Mouse (Mus musculus): ENCODE data around the gene Mllt10. TPM values are rescaled to one million over a fixed set of nuclear protein-coding genes. Genes with fewer than 3 reads are reported as not detected.

Gene Mllt10
- 40.7 and 44.5 TPM in 2 replicates for polyA plus RNA-seq (2015; fragmentation: Nextera tagmentation; extraction: Ambion mirVana)

GRCm38 (mm10) chr2:18055016-18055928, at the start of gene Mllt10:
Gene Mllt10, plus strand, starts transcription at chr2:18055237.
- peak within 1 kb of the TSS; percentile 100 for H3K27ac ChIP-seq (ENCODE audit: low read length)
- no peak for ATAC-seq (replicated peaks; ENCODE audit: extremely low read depth, insufficient read depth, low FRiP score)
- no peaks in the 10 kb centered on the region for H3K9me3 ChIP-seq (replicated peaks; ENCODE audit: control insufficient read depth, low read length)
- H3K27me3 ChIP-seq (ENCODE audit: control insufficient read depth, insufficient read depth, low read length): no peaks in the 10 kb centered on the region
- no peaks in the 10 kb centered on the region for H3K36me3 ChIP-seq (ENCODE audit: control insufficient read depth, insufficient read depth)
- H3K4me1 ChIP-seq (ENCODE audit: control insufficient read depth, insufficient read depth, low read length): peaks cover 17% of the 10 kb centered on the region
- H3K9ac ChIP-seq (ENCODE audit: low read length): peak within 1 kb of the TSS; percentile 95
- peak within 1 kb of the TSS; percentile 73 for H3K4me3 ChIP-seq (ENCODE audit: low read length)
- H3K4me2 ChIP-seq (ENCODE audit: low read depth, low read length): peak within 1 kb of the TSS; percentile 89
- 3% methylated on average over 20 of the region's 20 CpGs for WGBS

GRCm38 (mm10) chr2:18011226-18011625, 43.8 kb upstream of the Mllt10 start:
- 79% methylated on average over 6 of the region's 6 CpGs for WGBS
- H3K27ac ChIP-seq (ENCODE audit: low read length): no peak overlapping the region
- no peaks in the 10 kb centered on the region for H3K36me3 ChIP-seq (ENCODE audit: control insufficient read depth, insufficient read depth)
- no peak overlapping the region for H3K4me3 ChIP-seq (ENCODE audit: low read length)
- H3K4me2 ChIP-seq (ENCODE audit: low read depth, low read length): no peak overlapping the region
- no peaks in the 10 kb centered on the region for H3K27me3 ChIP-seq (ENCODE audit: control insufficient read depth, insufficient read depth, low read length)
- H3K9ac ChIP-seq (ENCODE audit: low read length): no peak overlapping the region
- H3K9me3 ChIP-seq (replicated peaks; ENCODE audit: control insufficient read depth, low read length): no peaks in the 10 kb centered on the region
- no peak for ATAC-seq (replicated peaks; ENCODE audit: extremely low read depth, insufficient read depth, low FRiP score)
- no peaks in the 10 kb centered on the region for H3K4me1 ChIP-seq (ENCODE audit: control insufficient read depth, insufficient read depth, low read length)

- Histone ChIP-seq H3K9ac (ENCODE audit: low read length) (no peak overlapping the region), H3K4me3 (ENCODE audit: low read length) (no peak overlapping the region), H3K9me3 (replicated peaks; ENCODE audit: control insufficient read depth, low read length) (no peaks in the 10 kb centered on the region; the same call in 1 of the 2 replicates), H3K27ac (ENCODE audit: low read length) (no peak overlapping the region), H3K27me3 (ENCODE audit: control insufficient read depth, insufficient read depth, low read length) (no peaks in the 10 kb centered on the region), H3K4me2 (ENCODE audit: low read depth, low read length) (no peak overlapping the region), H3K36me3 (ENCODE audit: control insufficient read depth, insufficient read depth) (no peaks in the 10 kb centered on the region), H3K4me1 (ENCODE audit: control insufficient read depth, insufficient read depth, low read length) (no peaks in the 10 kb centered on the region)
- WGBS: 65% methylated on average over 3 of the region's 3 CpGs
- ATAC-seq (replicated peaks; ENCODE audit: extremely low read depth, insufficient read depth, low FRiP score): no peak
Measured at GRCm38 (mm10) chr2:18012866-18013265, 42.2 kb upstream of the Mllt10 start.

GRCm38 (mm10) chr2:18015581-18015980, 39.5 kb upstream of the Mllt10 start:
- H3K4me1 ChIP-seq (ENCODE audit: control insufficient read depth, insufficient read depth, low read length): no peaks in the 10 kb centered on the region
- H3K27ac ChIP-seq (ENCODE audit: low read length): no peak overlapping the region
- no peak overlapping the region for H3K9ac ChIP-seq (ENCODE audit: low read length)
- no peak for ATAC-seq (replicated peaks; ENCODE audit: extremely low read depth, insufficient read depth, low FRiP score)
- H3K27me3 ChIP-seq (ENCODE audit: control insufficient read depth, insufficient read depth, low read length): no peaks in the 10 kb centered on the region
- 55% methylated on average over 3 of the region's 3 CpGs for WGBS
- no peaks in the 10 kb centered on the region for H3K36me3 ChIP-seq (ENCODE audit: control insufficient read depth, insufficient read depth)
- H3K4me3 ChIP-seq (ENCODE audit: low read length): no peak overlapping the region
- no peak overlapping the region for H3K4me2 ChIP-seq (ENCODE audit: low read depth, low read length)
- H3K9me3 ChIP-seq (replicated peaks; ENCODE audit: control insufficient read depth, low read length): no peaks in the 10 kb centered on the region; the same call in 1 of the 2 replicates

GRCm38 (mm10) chr2:18016639-18017038, 38.4 kb upstream of the Mllt10 start:
- Histone ChIP-seq H3K9me3 (replicated peaks; ENCODE audit: control insufficient read depth, low read length) (no peaks in the 10 kb centered on the region; the same call in 1 of the 2 replicates), H3K4me3 (ENCODE audit: low read length) (no peak overlapping the region), H3K27me3 (ENCODE audit: control insufficient read depth, insufficient read depth, low read length) (no peaks in the 10 kb centered on the region), H3K4me1 (ENCODE audit: control insufficient read depth, insufficient read depth, low read length) (no peaks in the 10 kb centered on the region), H3K36me3 (ENCODE audit: control insufficient read depth, insufficient read depth) (no peaks in the 10 kb centered on the region), H3K27ac (ENCODE audit: low read length) (no peak overlapping the region), H3K9ac (ENCODE audit: low read length) (no peak overlapping the region), H3K4me2 (ENCODE audit: low read depth, low read length) (no peak overlapping the region)
- 81% methylated on average over 1 of the region's 1 CpGs for WGBS
- no peak for ATAC-seq (replicated peaks; ENCODE audit: extremely low read depth, insufficient read depth, low FRiP score)

- 92% methylated on average over 6 of the region's 6 CpGs for WGBS
- no peaks in the 10 kb centered on the region; the same call in 1 of the 2 replicates for H3K9me3 ChIP-seq (replicated peaks; ENCODE audit: control insufficient read depth, low read length)
- no peaks in the 10 kb centered on the region for H3K36me3 ChIP-seq (ENCODE audit: control insufficient read depth, insufficient read depth)
- no peak for ATAC-seq (replicated peaks; ENCODE audit: extremely low read depth, insufficient read depth, low FRiP score)
- H3K4me3 ChIP-seq (ENCODE audit: low read length): no peak overlapping the region
- H3K9ac ChIP-seq (ENCODE audit: low read length): no peak overlapping the region
- no peaks in the 10 kb centered on the region for H3K27me3 ChIP-seq (ENCODE audit: control insufficient read depth, insufficient read depth, low read length)
- H3K4me1 ChIP-seq (ENCODE audit: control insufficient read depth, insufficient read depth, low read length): no peaks in the 10 kb centered on the region
- H3K27ac ChIP-seq (ENCODE audit: low read length): no peak overlapping the region
- H3K4me2 ChIP-seq (ENCODE audit: low read depth, low read length): no peak overlapping the region
Measured at GRCm38 (mm10) chr2:18017321-18017720, 37.7 kb upstream of the Mllt10 start.

GRCm38 (mm10) chr2:18019122-18019521, 35.9 kb upstream of the Mllt10 start:
- no peak overlapping the region for H3K9ac ChIP-seq (ENCODE audit: low read length)
- no peaks in the 10 kb centered on the region; the same call in 1 of the 2 replicates for H3K9me3 ChIP-seq (replicated peaks; ENCODE audit: control insufficient read depth, low read length)
- H3K4me2 ChIP-seq (ENCODE audit: low read depth, low read length): no peak overlapping the region
- no peak for ATAC-seq (replicated peaks; ENCODE audit: extremely low read depth, insufficient read depth, low FRiP score)
- H3K27me3 ChIP-seq (ENCODE audit: control insufficient read depth, insufficient read depth, low read length): no peaks in the 10 kb centered on the region
- H3K27ac ChIP-seq (ENCODE audit: low read length): no peak overlapping the region
- no peaks in the 10 kb centered on the region for H3K36me3 ChIP-seq (ENCODE audit: control insufficient read depth, insufficient read depth)
- no peaks in the 10 kb centered on the region for H3K4me1 ChIP-seq (ENCODE audit: control insufficient read depth, insufficient read depth, low read length)
- no peak overlapping the region for H3K4me3 ChIP-seq (ENCODE audit: low read length)
- WGBS: 73% methylated on average over 1 of the region's 1 CpGs

GRCm38 (mm10) chr2:18022886-18023285, 32.2 kb upstream of the Mllt10 start:
- Histone ChIP-seq H3K36me3 (ENCODE audit: control insufficient read depth, insufficient read depth) (no peaks in the 10 kb centered on the region), H3K4me2 (ENCODE audit: low read depth, low read length) (no peak overlapping the region), H3K4me3 (ENCODE audit: low read length) (no peak overlapping the region), H3K27ac (ENCODE audit: low read length) (no peak overlapping the region), H3K27me3 (ENCODE audit: control insufficient read depth, insufficient read depth, low read length) (no peaks in the 10 kb centered on the region), H3K4me1 (ENCODE audit: control insufficient read depth, insufficient read depth, low read length) (peaks cover 9% of the 10 kb centered on the region), H3K9ac (ENCODE audit: low read length) (no peak overlapping the region), H3K9me3 (replicated peaks; ENCODE audit: control insufficient read depth, low read length) (no peaks in the 10 kb centered on the region; the same call in 1 of the 2 replicates)
- ATAC-seq (replicated peaks; ENCODE audit: extremely low read depth, insufficient read depth, low FRiP score): no peak
- 52% methylated on average over 1 of the region's 1 CpGs for WGBS

- no peak for ATAC-seq (replicated peaks; ENCODE audit: extremely low read depth, insufficient read depth, low FRiP score)
- peak overlapping the region; percentile 83; the same call in 1 of the 2 replicates for H3K4me3 ChIP-seq (ENCODE audit: low read length)
- peak overlapping the region; percentile 98 for H3K4me2 ChIP-seq (ENCODE audit: low read depth, low read length)
- H3K27ac ChIP-seq (ENCODE audit: low read length): no peak overlapping the region
- H3K27me3 ChIP-seq (ENCODE audit: control insufficient read depth, insufficient read depth, low read length): no peaks in the 10 kb centered on the region
- WGBS: 56% methylated on average over 5 of the region's 5 CpGs
- no peaks in the 10 kb centered on the region for H3K9me3 ChIP-seq (replicated peaks; ENCODE audit: control insufficient read depth, low read length)
- peaks cover 9% of the 10 kb centered on the region for H3K4me1 ChIP-seq (ENCODE audit: control insufficient read depth, insufficient read depth, low read length)
- H3K36me3 ChIP-seq (ENCODE audit: control insufficient read depth, insufficient read depth): no peaks in the 10 kb centered on the region
- no peak overlapping the region; the same call in 1 of the 2 replicates for H3K9ac ChIP-seq (ENCODE audit: low read length)
Measured at GRCm38 (mm10) chr2:18025116-18025515, 29.9 kb upstream of the Mllt10 start.

Data from heart, embryonic 16.5 days (tissue).